In genomic region chr9:14675707-14676691, GRCm38 (mm10) we compare ENCODE assay signal across 11 mouse cellular contexts. TPM values are rescaled to one million over a fixed set of nuclear protein-coding genes. Genes with fewer than 3 reads are reported as not detected.
A peak's percentile ranks its signal among the peaks of the same experiment; 100 is the strongest.
DNase-seq lines count a peak whose midpoint lies in the region; ATAC-seq lines count a peak whose summit lies in the region.
"Had no signal": no experiment of that assay in that cellular context is flagged by ENCODE, and none has a peak within 500 bp of the region (broad histone marks: within the 10 kb centered on the region; RNA-seq: fewer than 3 reads in every experiment).

No protein-coding gene starts in this region.

- no peak for DNase-seq in heart, embryonic 10.5 days (ENCODE audit: low spot score)
- no peak for DNase-seq in heart, postnatal 25 days (ENCODE audit: low spot score)
- peak; percentile 26 for DNase-seq in 3T3-L1 (ENCODE audit: low read depth, low spot score)
- peak; percentile 59 for DNase-seq in intestine, embryonic 14.5 days (ENCODE audit: low spot score)
- DNase-seq in gastrocnemius, adult 18-20 months (ENCODE audit: low spot score): no peak
- no peak for DNase-seq in left cerebral cortex, adult 9 months (ENCODE audit: low spot score in 2 of 2)
- DNase-seq: gastrocnemius, adult 2 months; left cerebral cortex, postnatal 4 days had no signal

- H3K36me3 ChIP-seq in heart, embryonic 10.5 days: 0 out of 2 replicates have a peak, but pooled peaks cover 2% of the 10 kb centered on the region
- H3K36me3 ChIP-seq in intestine, embryonic 14.5 days (ENCODE audit: control insufficient read depth, insufficient read depth, low read length): no peaks in the 10 kb centered on the region
- H3K36me3 ChIP-seq in lung, embryonic 16.5 days (ENCODE audit: control insufficient read depth, insufficient read depth, low read length): no peaks in the 10 kb centered on the region
- H3K36me3 ChIP-seq in forebrain, embryonic 13.5 days (ENCODE audit: poor library complexity, severe bottlenecking): no peaks in the 10 kb centered on the region
- H3K36me3 ChIP-seq: midbrain, embryonic 12.5 days had no signal

- peak overlapping the region; percentile 65; the same call in 1 of the 2 replicates for H3K27ac ChIP-seq in heart, embryonic 10.5 days
- H3K27ac ChIP-seq in intestine, embryonic 14.5 days (ENCODE audit: low read depth): peak overlapping the region; percentile 33; the same call in 1 of the 2 replicates
- peak overlapping the region; percentile 14; the same call in 1 of the 2 replicates for H3K27ac ChIP-seq in lung, embryonic 16.5 days (ENCODE audit: low read length)
- no peak overlapping the region for H3K27ac ChIP-seq in forebrain, embryonic 13.5 days
- H3K27ac ChIP-seq: gastrocnemius, adult 2 months; midbrain, embryonic 12.5 days had no signal

- no peaks in the 10 kb centered on the region for H3K9me3 ChIP-seq in heart, embryonic 10.5 days
- peaks cover 6% of the 10 kb centered on the region; the same call in 1 of the 2 replicates for H3K9me3 ChIP-seq in intestine, embryonic 14.5 days (ENCODE audit: control insufficient read depth, low read length)
- H3K9me3 ChIP-seq in lung, embryonic 16.5 days (ENCODE audit: control insufficient read depth, low read length): no peaks in the 10 kb centered on the region
- peaks cover 2% of the 10 kb centered on the region; the same call in 1 of the 2 replicates for H3K9me3 ChIP-seq in forebrain, embryonic 13.5 days (replicated peaks)
- H3K9me3 ChIP-seq: midbrain, embryonic 12.5 days had no signal

- H3K4me1 ChIP-seq in heart, embryonic 10.5 days: peaks cover 30% of the 10 kb centered on the region
- 0 out of 2 replicates have a peak, but pooled peaks cover 3% of the 10 kb centered on the region for H3K4me1 ChIP-seq in intestine, embryonic 14.5 days (replicated peaks; ENCODE audit: control insufficient read depth, insufficient read depth, low read length)
- peaks cover 11% of the 10 kb centered on the region; the same call in 1 of the 2 replicates for H3K4me1 ChIP-seq in lung, embryonic 16.5 days (replicated peaks; ENCODE audit: control insufficient read depth, insufficient read depth, low read length)
- H3K4me1 ChIP-seq in forebrain, embryonic 13.5 days: no peaks in the 10 kb centered on the region

- WGBS in heart, embryonic 10.5 days: 45% methylated on average over 9 of the region's 9 CpGs
- 52% methylated on average over 9 of the region's 9 CpGs for WGBS in intestine, embryonic 14.5 days
- 39% methylated on average over 9 of the region's 9 CpGs for WGBS in lung, embryonic 16.5 days
- 57% methylated on average over 9 of the region's 9 CpGs for WGBS in forebrain, embryonic 13.5 days

- intact Hi-C loops in heart, postnatal 25 days (cut with DNase I): no loop called here

- H3K4me2 ChIP-seq in intestine, embryonic 14.5 days (ENCODE audit: low read length): no peak overlapping the region; the same call in 1 of the 2 replicates
- H3K4me2 ChIP-seq in lung, embryonic 16.5 days (ENCODE audit: low read depth, low read length): no peak overlapping the region
- no peak overlapping the region for H3K4me2 ChIP-seq in forebrain, embryonic 13.5 days
- H3K4me2 ChIP-seq: midbrain, embryonic 12.5 days had no signal

- H3K27me3 ChIP-seq in heart, embryonic 10.5 days (ENCODE audit: insufficient read depth, poor library complexity, severe bottlenecking): no peaks in the 10 kb centered on the region
- H3K27me3 ChIP-seq in intestine, embryonic 14.5 days (replicated peaks; ENCODE audit: control insufficient read depth, insufficient read depth, low read length): no peaks in the 10 kb centered on the region
- no peaks in the 10 kb centered on the region for H3K27me3 ChIP-seq in lung, embryonic 16.5 days (ENCODE audit: control insufficient read depth, insufficient read depth, low read depth, low read length)
- no peaks in the 10 kb centered on the region for H3K27me3 ChIP-seq in forebrain, embryonic 13.5 days
- H3K27me3 ChIP-seq: midbrain, embryonic 12.5 days had no signal

- H3K9ac ChIP-seq in intestine, embryonic 14.5 days (ENCODE audit: low read length): no peak overlapping the region
- H3K9ac ChIP-seq in lung, embryonic 16.5 days (ENCODE audit: low read length): no peak overlapping the region
- H3K9ac ChIP-seq in forebrain, embryonic 13.5 days: no peak overlapping the region
- H3K9ac ChIP-seq: midbrain, embryonic 12.5 days had no signal

- peak; percentile 94 for ATAC-seq in intestine, embryonic 14.5 days (replicated peaks; ENCODE audit: low FRiP score, low TSS enrichment, low read depth)
- ATAC-seq in lung, embryonic 16.5 days (ENCODE audit: low read depth): peak; percentile 85
- ATAC-seq in forebrain, embryonic 13.5 days: no peak

- no peak overlapping the region for H3K4me3 ChIP-seq in heart, embryonic 10.5 days
- no peak overlapping the region for H3K4me3 ChIP-seq in intestine, embryonic 14.5 days (ENCODE audit: low read depth, low read length)
- H3K4me3 ChIP-seq in lung, embryonic 16.5 days (ENCODE audit: low read length): no peak overlapping the region
- no peak overlapping the region for H3K4me3 ChIP-seq in forebrain, embryonic 13.5 days
- H3K4me3 ChIP-seq: gastrocnemius, adult 2 months; midbrain, embryonic 12.5 days had no signal

RNA-seq across cellular contexts. Expression of gene Amotl1, which starts 31.1 kb away (rescaled TPM):
- polyA plus RNA-seq in heart, embryonic 10.5 days (2016; fragmentation: Nextera tagmentation; extraction: Ambion mirVana): 16.8 and 18.6 TPM in 2 replicates
- 10 to 100 TPM; 57.9 to 59.9 TPM for total RNA-seq in heart, postnatal 25 days (2021)
- 22.4 and 23.6 TPM in 2 replicates for polyA plus RNA-seq in intestine, embryonic 14.5 days (2014; fragmentation: Nextera tagmentation; extraction: Ambion mirVana)
- 17.6 and 17.8 TPM in 2 replicates for polyA plus RNA-seq in lung, embryonic 16.5 days (2015; fragmentation: Nextera tagmentation; extraction: Ambion mirVana)
- total RNA-seq in gastrocnemius, adult 18-20 months (2021): 100 to 1,000 TPM; 330 to 339 TPM
- polyA plus RNA-seq in forebrain, embryonic 13.5 days (2015; fragmentation: Nextera tagmentation; extraction: Ambion mirVana): 10.6 and 11.9 TPM in 2 replicates

Comparison
In these comparisons a context has a peak if more than half of its experiments do, and no peak if none do; other contexts are left out.
1. DNase-seq: peak in 3T3-L1 (single experiment) and intestine, embryonic 14.5 days (single experiment); none in heart, embryonic 10.5 days (single experiment), heart, postnatal 25 days (single experiment), gastrocnemius, adult 18-20 months (single experiment) and left cerebral cortex, adult 9 months (0 of 2).